Mouse (Mus musculus): ENCODE measurements at regions not wholly inside any gene's neighbourhood (a gene's known extent, or its start where the extent isn't known, plus 50 kb on each side); places are given as distances from the start of the nearest gene placed in this dataset.

DNA sequence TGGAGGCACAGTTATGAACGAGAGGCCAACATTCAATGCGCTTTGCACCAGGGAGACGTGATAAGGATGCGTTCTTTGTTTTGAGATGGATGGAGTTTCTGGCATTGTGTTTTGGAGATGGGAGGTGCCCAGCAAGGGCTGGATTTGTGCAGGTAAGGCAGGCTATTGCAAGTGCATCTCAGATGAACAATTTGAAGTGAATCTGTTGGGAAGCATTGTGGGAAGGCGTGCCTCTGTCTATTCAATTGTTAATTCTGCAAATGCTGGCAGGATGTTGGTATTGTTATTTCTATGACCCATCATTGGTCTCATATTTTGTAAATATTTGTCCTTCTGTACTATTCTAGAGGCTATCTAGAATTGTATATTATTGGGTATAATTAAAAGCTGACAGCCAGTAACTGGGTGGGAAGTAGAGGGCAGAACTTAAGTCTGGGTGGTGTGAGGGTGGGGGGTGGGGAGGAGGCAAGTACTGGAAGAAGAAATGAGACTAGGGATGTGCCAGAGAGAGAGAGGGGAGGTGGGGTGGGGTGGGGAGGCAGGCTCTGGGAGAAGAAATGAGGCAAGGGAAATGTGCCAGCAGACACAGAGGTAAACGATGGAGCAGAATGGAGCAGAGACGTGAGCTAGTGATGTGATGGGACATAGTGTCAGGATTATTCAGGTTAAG, 188.9 kb downstream of the Kcnrg start:
- WGBS, result 83% methylated on average over 7 of the region's 7 CpGs
- H3K4me2 ChIP-seq (replicated peaks), result no peak overlapping the region
- no peak for ATAC-seq (ENCODE audit: insufficient number of reproducible peaks, low FRiP score, low TSS enrichment, low read depth)
- H3K9ac ChIP-seq, result no peak overlapping the region
- no peaks in the 10 kb centered on the region for H3K36me3 ChIP-seq
- no peaks in the 10 kb centered on the region for H3K27me3 ChIP-seq
- no peaks in the 10 kb centered on the region for H3K4me1 ChIP-seq
- H3K9me3 ChIP-seq (replicated peaks), result no peaks in the 10 kb centered on the region
- H3K27ac ChIP-seq (replicated peaks), result no peak overlapping the region
- no peak overlapping the region for H3K4me3 ChIP-seq (replicated peaks)

DNA sequence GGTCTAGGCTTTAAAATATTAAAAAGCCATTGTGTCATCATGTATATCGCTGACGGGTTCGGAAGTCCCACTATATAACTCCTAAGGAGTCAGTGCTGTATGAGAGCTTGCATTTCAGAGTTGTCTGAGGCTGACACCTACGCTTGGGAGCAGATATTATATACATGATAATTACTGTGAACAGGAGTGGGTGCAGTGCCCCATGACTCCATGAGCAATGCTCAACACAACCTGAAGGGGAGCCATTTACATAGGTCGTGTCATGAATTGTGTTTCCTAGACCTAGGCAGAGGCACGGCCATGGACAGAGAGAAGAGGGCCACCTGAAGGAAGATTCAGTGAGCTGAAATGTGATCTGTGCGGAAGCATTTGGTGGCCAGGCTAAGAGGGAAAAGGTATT, 189.4 kb downstream of the Kcnrg start:
- 93% methylated on average over 7 of the region's 7 CpGs for WGBS
- ATAC-seq (ENCODE audit: insufficient number of reproducible peaks, low FRiP score, low TSS enrichment, low read depth), result no peak
- no peaks in the 10 kb centered on the region for H3K4me1 ChIP-seq

DNA sequence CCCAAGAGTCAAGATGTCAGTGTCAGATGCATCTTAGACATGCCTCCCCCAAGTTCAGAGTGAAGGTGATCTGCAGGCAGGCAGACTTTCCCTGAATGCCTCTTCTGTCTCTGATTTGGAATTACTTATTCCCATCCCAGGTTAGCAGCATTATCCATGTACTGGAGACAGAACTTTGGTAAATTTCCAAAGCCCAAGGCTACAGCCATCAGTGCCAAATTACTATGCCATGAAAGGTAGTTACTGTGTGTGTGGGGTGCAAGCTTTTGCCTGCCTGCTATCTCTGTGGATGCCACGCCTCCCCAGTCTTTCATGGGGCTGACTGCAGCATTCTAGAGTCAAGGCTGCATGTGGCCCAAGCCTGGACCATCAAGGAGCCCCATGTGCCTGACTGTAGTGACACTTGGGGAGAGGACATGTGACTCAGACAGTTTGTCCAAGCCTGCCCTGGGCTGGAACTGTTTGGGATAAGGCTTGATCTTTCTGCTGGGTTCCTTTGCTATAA, 196.2 kb downstream of the Kcnrg start:
- no peak overlapping the region for H3K27ac ChIP-seq (replicated peaks)
- 67% methylated on average over 1 of the region's 1 CpGs for WGBS
- no peaks in the 10 kb centered on the region for H3K27me3 ChIP-seq
- H3K4me3 ChIP-seq (replicated peaks), result no peak overlapping the region
- H3K9me3 ChIP-seq (replicated peaks), result no peaks in the 10 kb centered on the region
- no peaks in the 10 kb centered on the region for H3K36me3 ChIP-seq
- no peak overlapping the region for H3K4me2 ChIP-seq (replicated peaks)
- no peak overlapping the region for H3K9ac ChIP-seq
- H3K4me1 ChIP-seq, result peaks cover 6% of the 10 kb centered on the region
- no peak for ATAC-seq (ENCODE audit: insufficient number of reproducible peaks, low FRiP score, low TSS enrichment, low read depth)

More for the DNA sequence above, 189.4 kb downstream of the Kcnrg start:
- Histone ChIP-seq H3K27ac (replicated peaks) (no peak overlapping the region), H3K9ac (no peak overlapping the region), H3K4me2 (replicated peaks) (no peak overlapping the region), H3K4me3 (replicated peaks) (no peak overlapping the region), H3K27me3 (no peaks in the 10 kb centered on the region), H3K36me3 (no peaks in the 10 kb centered on the region), H3K9me3 (replicated peaks) (no peaks in the 10 kb centered on the region)

DNA sequence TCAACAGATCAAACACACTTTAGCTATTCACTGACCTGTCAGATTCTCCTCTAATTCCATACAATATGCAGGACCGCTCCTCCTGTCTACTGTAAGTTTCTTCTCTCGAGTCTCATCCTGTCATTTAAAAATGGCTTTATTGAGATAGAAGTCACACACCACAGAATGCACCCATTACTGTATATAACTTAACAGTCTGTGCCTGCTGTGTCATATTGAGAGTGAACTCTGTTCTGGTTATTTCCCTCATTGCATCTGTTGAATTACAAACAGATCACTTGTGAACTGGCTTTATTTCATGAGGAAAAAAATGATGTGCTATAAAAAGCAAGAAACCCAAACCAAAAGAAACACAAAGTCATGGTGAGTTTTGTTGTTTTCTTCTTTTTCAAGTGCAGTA, 198.2 kb downstream of the Kcnrg start:
- Histone ChIP-seq H3K4me2 (replicated peaks) (no peak overlapping the region), H3K9ac (no peak overlapping the region), H3K36me3 (no peaks in the 10 kb centered on the region), H3K4me1 (peaks cover 21% of the 10 kb centered on the region), H3K9me3 (replicated peaks) (no peaks in the 10 kb centered on the region), H3K27me3 (no peaks in the 10 kb centered on the region), H3K4me3 (replicated peaks) (no peak overlapping the region), H3K27ac (replicated peaks) (no peak overlapping the region)
- 76% methylated on average over 2 of the region's 2 CpGs for whole genome bisulfite sequencing
- no peak for ATAC-seq (ENCODE audit: insufficient number of reproducible peaks, low FRiP score, low TSS enrichment, low read depth)

DNA sequence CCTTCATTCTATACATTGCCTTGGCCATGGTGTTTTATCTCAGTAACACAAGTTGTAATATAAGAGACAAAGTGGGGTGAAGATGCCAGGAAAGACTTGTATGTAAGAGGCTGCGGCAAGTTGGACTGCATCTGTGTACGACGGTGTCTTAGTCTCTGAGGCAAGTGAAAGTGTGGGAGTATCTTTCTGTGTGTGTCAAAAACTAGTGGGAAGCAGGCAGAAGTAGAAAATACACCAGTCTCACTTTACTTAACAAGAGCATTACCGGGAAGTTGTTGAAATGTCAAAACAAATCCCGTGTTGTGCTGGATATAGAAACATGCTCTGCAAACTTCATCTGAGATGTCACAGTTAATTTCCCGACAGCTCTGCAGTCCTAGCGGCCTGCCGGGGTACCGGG, 200.9 kb downstream of the Kcnrg start:
- Histone ChIP-seq H3K4me3 (replicated peaks) (no peak overlapping the region), H3K4me2 (replicated peaks) (no peak overlapping the region), H3K9ac (no peak overlapping the region), H3K9me3 (replicated peaks) (no peaks in the 10 kb centered on the region), H3K27me3 (no peaks in the 10 kb centered on the region), H3K36me3 (no peaks in the 10 kb centered on the region), H3K4me1 (peaks cover 31% of the 10 kb centered on the region), H3K27ac (replicated peaks) (no peak overlapping the region)
- WGBS, result 43% methylated on average over 9 of the region's 9 CpGs
- ATAC-seq (ENCODE audit: insufficient number of reproducible peaks, low FRiP score, low TSS enrichment, low read depth), result no peak

DNA sequence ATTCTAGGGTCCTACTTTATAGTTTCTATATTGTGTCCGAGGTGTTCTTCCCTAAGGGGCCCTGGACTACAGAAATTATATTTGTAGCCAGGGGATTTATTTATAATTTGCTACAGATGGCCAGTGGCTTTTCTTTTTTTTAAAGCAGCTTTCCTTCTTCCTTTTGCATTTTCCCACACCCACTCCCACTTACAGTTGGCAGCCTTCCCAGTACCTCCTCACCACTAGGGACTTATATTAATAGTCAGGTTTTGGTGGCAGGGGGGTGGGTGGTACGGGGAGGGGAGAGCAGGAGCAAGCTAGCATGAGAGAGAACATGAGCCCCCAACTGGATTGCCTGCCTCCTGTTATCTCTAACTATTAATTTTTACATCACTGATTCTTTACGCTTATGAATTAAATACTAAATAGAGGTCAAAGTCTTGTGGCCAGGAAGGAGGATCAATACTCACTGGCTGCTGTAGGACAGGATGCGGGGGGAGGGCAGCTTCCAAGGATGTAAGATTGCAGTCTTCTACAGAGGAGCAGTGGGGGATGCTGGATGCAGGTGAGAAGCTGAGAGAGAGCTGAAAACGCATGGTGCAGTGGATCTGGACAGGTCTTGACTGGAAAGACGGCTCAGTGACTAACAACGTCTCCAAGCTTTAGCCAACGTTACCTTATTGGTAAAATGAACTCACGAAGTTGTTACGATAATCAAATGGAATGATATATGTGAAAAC, 202.6 kb downstream of the Kcnrg start:
- Histone ChIP-seq H3K9me3 (replicated peaks) (no peaks in the 10 kb centered on the region), H3K9ac (no peak overlapping the region), H3K27ac (replicated peaks) (no peak overlapping the region), H3K4me1 (peaks cover 31% of the 10 kb centered on the region), H3K36me3 (no peaks in the 10 kb centered on the region), H3K27me3 (no peaks in the 10 kb centered on the region), H3K4me3 (replicated peaks) (no peak overlapping the region), H3K4me2 (replicated peaks) (no peak overlapping the region)
- no peak for ATAC-seq (ENCODE audit: insufficient number of reproducible peaks, low FRiP score, low TSS enrichment, low read depth)
- WGBS, result 48% methylated on average over 10 of the region's 10 CpGs

DNA sequence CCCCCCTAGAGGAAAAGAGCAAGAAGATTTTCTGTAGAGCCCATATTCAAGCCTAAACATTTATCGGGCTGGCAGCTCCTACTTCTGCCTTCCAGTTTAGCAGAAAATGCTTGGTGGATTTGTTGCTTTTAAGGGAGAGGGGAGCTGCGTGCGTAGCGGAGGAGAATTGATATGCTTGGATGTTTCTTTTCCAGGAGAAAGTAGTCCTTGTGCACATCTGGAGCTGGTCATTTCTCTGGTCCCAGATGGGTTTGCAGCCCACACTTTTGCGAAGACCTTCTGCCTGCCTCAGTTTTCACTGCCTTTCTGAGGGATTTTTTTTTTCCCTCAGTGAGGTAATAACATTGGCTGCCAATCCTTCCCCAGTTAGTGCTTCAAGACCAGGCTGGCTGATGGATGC, 203.6 kb downstream of the Kcnrg start:
- no peak overlapping the region for H3K4me3 ChIP-seq (replicated peaks)
- H3K4me1 ChIP-seq, result peaks cover 31% of the 10 kb centered on the region
- H3K4me2 ChIP-seq (replicated peaks), result peak overlapping the region; percentile 26; the same call in 1 of the 2 replicates
- H3K9ac ChIP-seq, result no peak overlapping the region
- H3K27ac ChIP-seq (replicated peaks), result 0 out of 2 replicates have a peak overlapping the region, but pooled peaks have one; percentile 29
- no peaks in the 10 kb centered on the region for H3K27me3 ChIP-seq
- ATAC-seq (ENCODE audit: insufficient number of reproducible peaks, low FRiP score, low TSS enrichment, low read depth), result no peak
- no peaks in the 10 kb centered on the region for H3K9me3 ChIP-seq (replicated peaks)
- no peaks in the 10 kb centered on the region for H3K36me3 ChIP-seq
- 16% methylated on average over 5 of the region's 5 CpGs for WGBS

DNA sequence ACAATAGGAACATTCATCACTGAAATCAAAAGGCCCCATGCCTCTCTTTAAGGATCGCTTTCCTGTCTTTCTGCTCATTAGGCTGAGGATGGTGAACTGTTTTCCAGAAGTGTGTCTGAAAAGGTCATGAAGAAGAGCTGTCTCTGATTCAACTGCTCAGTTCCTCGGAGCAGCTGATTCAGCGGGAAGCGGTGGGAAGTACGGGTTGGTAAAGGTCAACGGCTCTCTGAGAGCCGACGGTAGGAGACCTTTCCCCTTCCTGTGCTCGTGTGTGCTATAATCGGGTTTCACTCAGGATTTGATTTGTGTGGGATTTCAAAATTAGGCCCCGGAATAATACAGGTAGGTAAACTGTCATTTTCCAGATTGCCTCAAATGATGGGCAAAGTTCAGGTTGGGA, 210.5 kb downstream of the Kcnrg start:
- H3K9me3 ChIP-seq (replicated peaks), result no peaks in the 10 kb centered on the region
- no peak overlapping the region for H3K4me2 ChIP-seq (replicated peaks)
- ATAC-seq (ENCODE audit: insufficient number of reproducible peaks, low FRiP score, low TSS enrichment, low read depth), result no peak
- no peak overlapping the region for H3K9ac ChIP-seq
- H3K36me3 ChIP-seq, result no peaks in the 10 kb centered on the region
- H3K4me3 ChIP-seq (replicated peaks), result no peak overlapping the region
- no peaks in the 10 kb centered on the region for H3K4me1 ChIP-seq
- WGBS, result 55% methylated on average over 11 of the region's 11 CpGs
- no peaks in the 10 kb centered on the region for H3K27me3 ChIP-seq
- no peak overlapping the region for H3K27ac ChIP-seq (replicated peaks)

DNA sequence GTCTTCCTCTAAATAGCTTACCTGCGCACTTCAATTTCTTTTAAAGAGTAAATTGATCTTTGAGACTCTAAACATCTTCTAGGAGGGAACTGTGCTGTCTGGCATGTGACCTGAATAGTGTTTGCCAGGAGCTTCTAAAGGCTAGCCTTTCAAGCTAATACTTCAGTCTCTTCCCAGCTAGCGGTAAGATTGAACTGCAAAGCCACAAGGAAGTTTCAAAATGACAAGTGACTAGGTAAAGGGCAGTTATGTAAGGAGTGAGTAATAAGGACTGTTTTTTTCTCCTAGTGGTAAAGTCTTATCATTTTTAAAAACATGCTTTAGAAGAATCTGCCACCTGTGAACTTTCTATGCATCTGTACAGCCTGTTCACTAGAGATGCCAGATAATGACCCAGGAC, 211.1 kb downstream of the Kcnrg start:
- H3K4me3 ChIP-seq (replicated peaks), result no peak overlapping the region
- 85% methylated on average over 2 of the region's 2 CpGs for WGBS
- no peak overlapping the region for H3K4me2 ChIP-seq (replicated peaks)
- H3K27me3 ChIP-seq, result no peaks in the 10 kb centered on the region
- no peaks in the 10 kb centered on the region for H3K9me3 ChIP-seq (replicated peaks)
- ATAC-seq (ENCODE audit: insufficient number of reproducible peaks, low FRiP score, low TSS enrichment, low read depth), result no peak
- H3K9ac ChIP-seq, result no peak overlapping the region
- no peaks in the 10 kb centered on the region for H3K4me1 ChIP-seq
- H3K27ac ChIP-seq (replicated peaks), result no peak overlapping the region
- no peaks in the 10 kb centered on the region for H3K36me3 ChIP-seq

DNA sequence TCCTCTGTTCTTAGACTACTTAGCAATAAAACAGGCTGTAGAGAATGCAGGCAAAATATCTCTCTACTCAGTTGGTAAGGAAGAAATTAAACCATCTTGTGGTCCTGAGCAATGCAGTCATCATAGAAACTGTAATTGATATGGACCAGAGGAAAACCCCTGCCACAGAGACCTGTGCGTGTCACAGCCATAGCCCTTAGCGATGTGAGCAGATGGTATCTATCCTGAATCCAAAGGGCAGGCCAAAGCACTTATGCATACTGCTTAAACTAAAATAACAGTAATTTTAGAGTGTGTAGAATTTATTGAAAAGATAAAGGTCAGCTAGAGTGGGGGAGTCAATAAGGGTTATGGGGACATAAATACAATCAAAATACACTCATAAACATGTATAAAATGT, 212.0 kb downstream of the Kcnrg start:
- no peak overlapping the region for H3K4me3 ChIP-seq (replicated peaks)
- no peaks in the 10 kb centered on the region for H3K9me3 ChIP-seq (replicated peaks)
- ATAC-seq (ENCODE audit: insufficient number of reproducible peaks, low FRiP score, low TSS enrichment, low read depth), result no peak
- no peak overlapping the region for H3K9ac ChIP-seq
- no peak overlapping the region for H3K27ac ChIP-seq (replicated peaks)
- no peaks in the 10 kb centered on the region for H3K4me1 ChIP-seq
- no peaks in the 10 kb centered on the region for H3K27me3 ChIP-seq
- no peaks in the 10 kb centered on the region for H3K36me3 ChIP-seq
- no peak overlapping the region for H3K4me2 ChIP-seq (replicated peaks)
- WGBS, result 37% methylated on average over 2 of the region's 2 CpGs

DNA sequence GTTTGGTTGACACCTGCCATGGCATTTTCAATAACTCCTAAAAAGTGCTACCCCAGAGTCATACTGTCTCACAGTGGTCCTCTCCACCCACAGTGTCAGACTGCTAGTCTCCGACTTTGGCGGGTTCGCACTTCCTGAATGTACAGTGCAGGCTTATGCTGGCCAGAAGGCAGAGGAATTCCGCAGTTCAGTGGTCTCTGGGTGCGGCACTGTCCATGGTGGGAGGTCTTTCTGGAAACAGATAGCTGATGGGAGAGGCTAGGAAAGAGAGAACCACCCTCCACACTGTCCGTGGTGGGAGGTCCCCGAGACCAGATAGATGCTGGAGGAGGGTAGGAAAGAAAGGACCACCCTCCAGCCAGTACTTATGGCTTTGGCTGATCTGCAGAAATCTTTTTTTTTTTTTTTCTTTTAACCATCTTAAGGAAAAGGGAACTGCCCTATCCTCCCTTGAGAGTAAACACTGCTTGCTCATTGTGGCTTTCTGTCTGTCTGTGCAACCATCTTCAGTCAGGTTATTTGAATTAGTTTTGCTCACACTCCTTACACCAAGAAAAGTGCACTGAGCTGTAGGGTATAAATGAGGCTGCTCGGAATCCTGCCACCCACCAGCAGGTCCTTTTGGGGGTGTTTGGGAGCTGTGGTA, 227.2 kb downstream of the Kcnrg start:
- H3K4me1 ChIP-seq, result peaks cover 10% of the 10 kb centered on the region
- H3K4me3 ChIP-seq (replicated peaks), result no peak overlapping the region
- H3K9me3 ChIP-seq (replicated peaks), result no peaks in the 10 kb centered on the region
- 0 out of 2 replicates have a peak overlapping the region, but pooled peaks have one; percentile 4 for H3K27ac ChIP-seq (replicated peaks)
- H3K4me2 ChIP-seq (replicated peaks), result no peak overlapping the region
- no peaks in the 10 kb centered on the region for H3K27me3 ChIP-seq
- H3K36me3 ChIP-seq, result no peaks in the 10 kb centered on the region
- 57% methylated on average over 8 of the region's 8 CpGs for WGBS
- peak; percentile 54 for ATAC-seq (ENCODE audit: insufficient number of reproducible peaks, low FRiP score, low TSS enrichment, low read depth)
- H3K9ac ChIP-seq, result no peak overlapping the region
